Mouse (Mus musculus) megakaryocyte progenitor cell, adult 5-6 weeks (primary cell): ENCODE measurements around the gene Idua. TPM values are rescaled to one million over a fixed set of nuclear protein-coding genes. Genes with fewer than 3 reads are reported as not detected.
"Not testable (repeated sequence)": the region's sequence is repeated elsewhere in the genome, so short reads cannot be mapped to it uniquely, and the experiment has no call there.

ENCODE experiments used
- ATAC-seq: replicated peaks from 2 replicates; pipeline ENCODE4 v1.8.0; 2016; ENCODE audit warnings: mild to moderate bottlenecking, moderate TSS enrichment, inconsistent platforms; ENCODE audit not compliant: poor library complexity
- total RNA-seq, 2 experiments: library from RNA; stranded (forward) in 1 of 2; stranded (reverse) in 1 of 2; fragments of 157-497, 149-512 nt in 1 of 2; fragments of 200-1000 nt in 1 of 2; gene quantifications; 2 replicates each; pipeline versions ENCODE4 v1.2.3 to v1.2.4; 2015 to 2017

Gene Idua
- total RNA-seq (2015) (15.6 and 18.5 TPM in 2 replicates), total RNA-seq (2017) (3.1 and 7.3 TPM in 2 replicates)

DNA sequence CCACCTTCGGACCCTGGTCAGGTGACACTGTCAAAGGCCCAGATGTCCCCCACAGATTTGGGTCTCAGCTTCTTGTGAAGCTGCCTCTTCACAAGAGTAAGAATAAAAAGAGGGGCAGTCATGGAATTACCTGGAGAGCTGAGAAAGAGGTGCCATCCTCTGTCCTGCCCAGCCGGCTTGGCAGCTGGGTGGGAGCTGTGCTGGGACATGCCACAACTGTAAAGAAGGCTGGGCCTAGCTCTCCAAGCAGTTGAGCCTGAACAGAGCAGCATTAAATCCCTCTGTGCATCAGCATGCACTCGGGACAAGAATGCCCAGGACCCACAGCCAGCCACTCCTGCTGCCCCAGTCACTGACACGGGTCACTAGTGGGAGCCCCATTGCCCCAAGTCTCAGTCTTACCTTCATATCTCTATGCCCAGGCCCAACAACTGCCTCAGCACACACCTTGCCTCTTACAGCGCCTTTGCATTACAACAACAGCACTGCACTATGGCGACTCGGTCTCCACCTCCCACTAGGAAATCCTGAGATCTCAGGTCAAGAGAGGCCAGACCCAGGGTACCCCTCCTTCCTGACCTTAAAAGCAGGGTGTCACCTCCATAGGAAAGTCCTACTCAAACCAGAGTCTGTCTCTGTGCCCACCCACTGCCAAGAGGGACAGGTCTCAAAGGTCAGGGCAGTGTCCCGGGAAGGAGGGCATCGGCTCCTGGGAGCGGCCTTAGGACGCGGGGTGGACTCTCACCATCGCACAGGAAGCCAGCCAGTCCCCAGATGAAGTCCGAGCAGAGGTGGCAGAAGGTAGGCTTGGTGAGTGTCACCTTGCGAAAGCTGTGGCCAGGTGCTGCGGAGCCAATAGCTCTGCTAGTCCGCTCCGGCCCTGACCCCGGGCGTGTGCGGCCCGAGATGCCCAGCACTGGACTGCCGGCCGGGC is at the start of gene Idua:
Idua (plus strand) TSS at position 634 of the 934 bp plus-strand sequence.
- ATAC-seq: peak; percentile 49

DNA sequence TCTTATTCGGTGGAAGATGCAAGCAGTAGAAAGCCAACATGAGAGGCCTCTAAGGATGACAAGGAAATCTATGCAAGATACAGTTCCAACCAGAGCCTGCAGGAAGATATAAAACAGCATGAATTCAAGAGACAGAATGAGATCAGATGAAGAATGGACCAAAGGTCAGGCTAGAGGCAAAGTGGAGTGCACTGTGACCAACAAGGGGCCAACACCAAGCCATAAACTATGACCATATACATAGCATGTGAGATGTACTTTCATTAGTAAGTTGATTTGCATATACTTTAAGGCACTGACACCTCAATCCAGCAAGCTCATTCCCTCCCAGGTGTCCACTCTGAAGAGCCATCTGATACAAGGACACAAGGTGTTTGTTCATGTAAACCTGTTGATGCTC is 49.7 kb upstream of the Idua start:
- ATAC-seq: no peak

DNA sequence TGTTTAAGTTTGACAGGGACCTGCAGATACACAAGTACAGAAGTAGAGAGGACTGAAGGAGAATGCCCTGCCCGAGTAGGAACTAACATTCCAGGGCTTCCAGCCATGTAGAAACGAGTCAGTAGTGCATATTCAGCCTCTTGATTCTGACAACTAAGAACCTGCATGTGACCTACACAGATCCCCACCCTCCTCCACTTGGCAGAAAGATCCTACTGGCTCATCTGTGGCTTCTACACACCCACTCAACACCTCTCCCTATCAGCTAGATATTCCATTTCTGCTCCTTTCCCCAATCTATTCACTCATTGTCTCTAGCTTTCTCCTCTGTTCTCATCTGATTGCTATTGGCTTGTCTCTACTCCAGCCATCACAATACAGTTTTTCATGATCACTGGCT is 38.3 kb upstream of the Idua start:
- no peak for ATAC-seq

DNA sequence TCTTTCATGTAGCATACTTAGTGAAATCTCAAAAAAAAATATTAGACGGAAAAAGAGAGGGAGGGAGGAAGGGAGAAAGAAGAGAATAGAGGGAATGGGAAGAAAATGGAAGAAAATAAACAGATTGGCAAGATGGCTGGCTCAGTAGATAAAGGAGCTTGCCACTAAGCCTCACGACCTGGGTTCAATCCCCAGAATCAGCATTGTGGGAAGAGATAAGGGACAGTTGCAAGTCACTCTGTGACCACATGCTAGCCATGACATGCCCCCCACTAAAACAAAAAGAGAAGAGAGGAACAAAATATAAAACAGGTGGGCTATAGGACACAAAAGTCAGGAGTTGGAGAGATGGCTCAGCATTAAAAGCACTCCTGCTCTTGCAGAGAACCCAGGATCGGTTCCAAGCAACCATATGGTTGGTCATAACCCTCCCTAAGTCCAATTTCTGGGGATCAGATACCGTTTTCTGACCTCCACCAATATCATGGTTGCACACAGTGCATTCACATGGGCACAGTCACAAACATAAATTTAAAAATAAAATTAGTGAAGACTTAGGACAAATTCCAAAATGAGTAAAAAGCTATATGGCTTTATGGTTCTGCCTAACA is 34.0 kb upstream of the Idua start:
- no peak for ATAC-seq

DNA sequence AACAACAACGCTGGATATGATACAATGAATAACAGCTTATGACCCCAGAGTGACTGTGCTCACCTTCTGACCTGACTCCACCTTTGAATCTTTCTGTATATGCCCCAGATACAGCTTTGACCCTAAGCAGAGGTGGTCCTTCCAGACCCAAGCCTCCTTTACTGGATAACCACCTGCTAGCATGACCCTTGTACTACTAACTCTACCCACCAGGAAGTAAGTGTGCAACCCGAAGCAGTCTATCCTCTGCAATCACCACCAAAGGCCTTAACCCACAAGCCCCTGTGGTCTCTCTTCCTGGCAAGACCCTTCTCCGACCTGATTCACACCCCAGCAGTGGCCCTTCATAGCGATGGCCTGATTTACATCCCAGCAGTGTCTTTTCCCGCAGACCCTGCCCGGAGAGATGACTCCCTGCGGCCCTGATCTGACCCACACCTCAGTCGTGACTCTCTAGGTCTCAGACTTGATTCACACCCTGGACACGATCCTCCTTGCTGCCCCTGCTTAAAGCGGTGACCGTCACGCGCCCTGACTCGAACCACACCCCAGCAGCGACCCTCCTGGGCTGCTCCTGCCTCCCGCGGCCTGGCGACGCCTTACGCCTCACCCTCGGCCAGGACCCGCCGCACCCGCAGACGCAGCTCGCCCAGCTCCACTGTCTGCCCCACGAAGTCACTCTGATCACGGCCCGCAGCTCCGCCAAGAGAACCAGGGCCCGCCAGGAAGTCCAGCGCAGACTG is 31.1 kb upstream of the Idua start:
- ATAC-seq: peak; percentile 45

DNA sequence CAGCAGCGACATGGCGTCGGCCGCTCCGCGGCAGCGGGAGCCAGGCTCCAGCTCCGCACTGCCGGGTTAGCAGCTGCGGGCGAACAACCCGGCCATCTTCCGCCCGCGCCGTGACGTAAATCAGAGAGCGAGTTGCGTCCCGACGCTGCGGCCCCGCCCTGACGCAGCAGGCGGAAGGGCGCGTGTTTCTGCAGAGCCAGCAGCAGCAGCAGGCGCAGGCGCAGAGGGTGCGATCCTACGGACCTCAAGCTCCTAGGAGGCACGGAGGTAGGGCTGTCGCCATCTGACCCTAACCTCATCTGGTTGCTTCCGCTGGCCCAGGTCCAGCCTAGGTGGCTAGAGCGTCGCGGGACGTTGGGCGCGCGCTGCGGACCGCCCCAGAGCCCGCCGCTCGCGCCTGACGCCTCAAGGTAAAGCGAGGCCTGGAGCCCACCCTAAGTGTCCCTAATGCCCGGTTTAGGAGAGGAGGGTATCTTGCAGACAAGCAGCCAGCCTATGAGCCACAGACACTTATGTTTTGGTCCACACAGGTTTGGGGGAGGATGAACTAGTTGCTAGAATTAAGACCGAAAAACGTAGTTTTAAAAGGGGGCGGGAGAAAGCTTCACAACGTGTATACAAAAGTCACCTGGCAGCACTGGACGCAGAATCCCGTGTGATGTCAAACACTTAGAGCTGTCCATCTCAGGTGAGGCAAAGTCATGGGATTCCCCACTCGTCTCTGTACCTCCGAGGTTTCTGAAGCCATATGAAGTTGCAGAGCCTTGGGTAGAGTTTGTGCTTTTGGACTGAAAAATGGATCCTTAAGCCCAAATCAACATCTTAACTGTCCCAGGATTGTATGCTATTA is 30.3 kb upstream of the Idua start, which contains the start of the genes Gak and Tmem175:
Gak (minus strand) TSS at position 122 of the 850 bp plus-strand sequence.
Tmem175 (plus strand) TSS at position 137 of the 850 bp plus-strand sequence.
- ATAC-seq: peak; percentile 89

DNA sequence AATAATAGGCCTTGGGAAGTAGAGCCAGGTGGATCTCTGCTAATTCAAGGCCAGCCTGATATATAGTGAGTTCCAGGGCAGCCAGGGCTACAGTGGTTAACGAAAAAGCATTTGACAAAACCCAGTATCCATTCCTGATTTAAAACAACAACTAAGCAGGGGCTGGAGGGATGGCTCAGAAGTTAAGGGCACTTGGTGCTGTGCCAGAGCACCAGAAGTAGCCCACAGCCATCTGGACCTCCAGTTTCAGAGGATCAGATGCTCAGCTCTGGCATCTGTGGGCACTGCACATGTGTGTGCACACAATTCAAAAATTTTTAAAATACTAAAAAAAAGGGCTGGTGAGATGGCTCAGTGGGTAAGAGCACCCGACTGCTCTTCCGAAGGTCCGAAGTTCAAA is 26.5 kb upstream of the Idua start:
- ATAC-seq: no peak

DNA sequence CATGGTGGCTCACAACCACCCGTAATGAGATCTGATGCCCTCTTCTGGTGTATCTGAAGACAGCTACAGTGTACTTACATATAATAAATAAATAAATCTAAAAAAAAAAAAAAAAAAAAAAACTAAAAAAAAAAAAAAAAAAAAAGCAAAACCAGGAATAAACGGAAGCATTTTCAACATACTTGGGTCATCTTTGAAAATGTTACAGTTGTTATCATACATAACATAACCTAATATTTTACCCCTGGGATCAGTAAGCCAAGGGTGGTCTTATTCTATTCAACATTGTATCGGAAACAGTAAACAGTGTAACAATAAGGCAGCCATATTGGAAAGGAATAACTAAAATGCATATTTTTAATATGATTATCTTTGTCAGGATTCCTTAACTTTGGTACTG is 26.0 kb upstream of the Idua start:
- ATAC-seq: not testable (repeated sequence)

DNA sequence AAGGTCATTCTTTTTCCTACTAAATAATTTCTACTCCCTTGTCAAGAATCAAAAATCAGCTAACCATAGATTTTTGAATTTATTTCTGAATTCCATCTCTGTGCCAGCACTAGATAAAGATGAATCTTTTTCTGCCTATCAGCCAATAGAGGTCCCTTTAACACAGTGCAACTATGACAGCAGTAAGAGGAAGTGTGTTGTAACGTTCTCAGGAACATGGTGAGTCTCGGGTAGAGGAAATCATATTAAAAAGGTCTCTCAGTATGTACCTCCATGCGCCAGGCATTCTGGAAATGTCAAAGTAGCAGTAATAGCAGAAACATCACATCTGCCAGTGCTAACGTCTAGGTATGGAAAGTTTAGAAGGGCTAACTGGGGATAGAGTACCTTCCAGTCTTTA is 24.0 kb upstream of the Idua start:
- ATAC-seq: peak; percentile 89

DNA sequence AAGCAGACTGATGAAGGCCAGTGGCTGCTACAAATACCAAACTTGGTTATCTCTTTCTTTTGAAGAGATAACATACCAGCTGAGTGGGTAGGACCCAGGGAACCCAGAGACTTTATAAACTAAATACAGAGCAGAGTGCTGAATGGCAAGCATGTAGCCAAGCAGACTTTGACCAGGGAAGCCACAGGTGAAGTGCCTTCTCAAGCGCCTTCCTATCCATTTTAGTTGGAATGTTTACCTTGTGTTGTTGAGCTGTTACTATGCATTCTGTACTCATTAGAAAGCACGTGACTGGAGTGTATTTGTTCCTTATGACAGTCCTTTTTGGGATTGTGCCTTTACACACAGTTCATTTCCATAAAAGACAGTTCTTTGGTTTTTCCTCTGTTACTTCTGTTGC is 16.5 kb upstream of the Idua start:
- ATAC-seq: no peak

DNA sequence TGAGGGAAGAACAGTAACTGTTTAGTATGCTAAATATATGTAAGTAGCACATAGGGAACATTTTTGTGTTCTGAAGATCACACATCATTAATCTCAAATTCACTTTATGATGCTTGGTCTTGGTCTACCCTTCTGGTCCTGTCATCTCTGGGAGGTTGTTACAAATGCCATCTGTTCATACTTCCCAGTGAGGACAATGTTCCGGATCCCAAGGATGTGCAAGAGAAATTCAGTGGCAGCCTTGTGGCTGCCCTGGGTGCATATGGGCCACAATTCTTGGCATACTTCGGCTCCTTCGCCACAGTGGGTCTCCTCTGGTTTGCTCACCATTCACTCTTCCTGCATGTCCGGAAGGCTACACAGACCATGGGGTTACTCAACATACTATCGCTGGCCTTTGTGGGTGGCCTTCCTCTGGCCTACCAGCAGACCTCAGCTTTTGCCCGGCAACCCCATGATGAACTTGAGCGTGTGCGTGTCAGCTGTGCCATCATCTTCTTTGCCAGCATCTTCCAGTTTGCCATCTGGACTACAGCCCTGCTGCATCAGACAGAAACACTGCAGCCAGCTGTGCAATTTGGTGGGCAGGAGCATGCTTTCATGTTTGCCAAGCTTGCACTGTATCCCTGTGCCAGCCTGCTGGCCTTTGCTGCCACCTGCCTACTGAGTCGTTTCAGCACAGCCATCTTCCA is 14.3 kb upstream of the Idua start:
- ATAC-seq: no peak

DNA sequence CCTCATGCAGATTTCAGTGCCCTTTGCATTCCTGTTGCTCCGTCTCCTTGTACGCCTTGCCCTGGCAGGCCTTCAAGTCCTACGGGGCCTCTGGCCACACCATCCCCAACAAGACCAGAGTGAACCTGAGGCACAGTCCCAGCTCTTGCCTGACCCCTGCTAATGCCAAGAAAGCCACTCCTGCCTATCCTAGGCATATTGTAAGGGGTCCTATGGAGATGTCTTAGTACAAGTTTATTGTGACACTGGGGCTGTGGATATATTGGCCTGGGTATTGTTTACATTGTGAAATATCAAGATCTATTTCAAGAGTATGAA is 13.8 kb upstream of the Idua start:
- no peak for ATAC-seq

DNA sequence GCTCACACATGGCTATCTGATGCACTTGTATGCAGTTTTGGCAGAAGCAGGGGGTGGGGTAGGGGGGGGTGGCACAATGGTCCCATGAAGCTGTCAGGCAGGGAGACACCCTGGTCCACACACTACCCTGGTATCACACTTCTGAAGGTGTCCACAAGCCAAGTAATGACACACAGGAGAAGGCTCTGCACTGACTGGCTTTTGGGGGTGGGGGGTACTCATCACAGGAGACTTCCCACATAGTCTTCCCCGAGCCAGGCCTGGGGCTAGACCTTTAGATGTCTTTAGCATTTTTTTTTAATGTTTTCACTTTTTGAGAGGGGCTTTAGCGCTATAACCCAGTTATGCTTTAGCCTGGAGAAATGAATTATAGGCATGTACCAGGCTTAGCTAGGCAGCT is 12.8 kb upstream of the Idua start:
- ATAC-seq: no peak

DNA sequence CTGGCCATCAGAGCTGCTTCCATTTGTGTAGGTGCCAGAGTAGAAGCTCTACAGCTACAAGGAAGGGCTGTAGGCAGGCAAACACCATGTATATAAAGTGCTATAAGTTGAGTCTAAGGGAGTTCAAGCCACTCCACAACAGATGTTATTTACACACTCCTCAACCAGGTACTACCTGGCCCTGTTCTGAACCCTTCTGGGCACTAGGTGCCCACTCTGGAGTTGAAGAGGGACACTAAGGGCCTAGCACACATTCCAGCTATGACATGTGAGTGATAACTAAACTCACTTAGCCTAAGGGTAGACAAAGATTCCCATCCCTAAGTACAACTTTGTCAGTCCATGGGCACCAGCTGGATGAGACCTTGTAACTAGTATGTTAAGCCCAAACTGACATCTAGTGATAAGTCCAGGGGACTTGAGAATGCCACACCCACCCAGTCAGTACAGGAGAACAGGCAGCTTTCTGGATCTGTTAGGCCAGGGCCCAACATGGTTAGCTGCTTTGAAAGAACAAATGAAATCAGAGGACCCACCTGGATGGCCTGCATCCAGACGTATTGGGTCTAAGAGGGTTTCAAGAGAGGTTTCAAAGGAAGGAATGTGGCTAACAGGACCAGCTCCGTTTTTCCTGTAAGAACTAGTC is 12.2 kb upstream of the Idua start:
- ATAC-seq: no peak

DNA sequence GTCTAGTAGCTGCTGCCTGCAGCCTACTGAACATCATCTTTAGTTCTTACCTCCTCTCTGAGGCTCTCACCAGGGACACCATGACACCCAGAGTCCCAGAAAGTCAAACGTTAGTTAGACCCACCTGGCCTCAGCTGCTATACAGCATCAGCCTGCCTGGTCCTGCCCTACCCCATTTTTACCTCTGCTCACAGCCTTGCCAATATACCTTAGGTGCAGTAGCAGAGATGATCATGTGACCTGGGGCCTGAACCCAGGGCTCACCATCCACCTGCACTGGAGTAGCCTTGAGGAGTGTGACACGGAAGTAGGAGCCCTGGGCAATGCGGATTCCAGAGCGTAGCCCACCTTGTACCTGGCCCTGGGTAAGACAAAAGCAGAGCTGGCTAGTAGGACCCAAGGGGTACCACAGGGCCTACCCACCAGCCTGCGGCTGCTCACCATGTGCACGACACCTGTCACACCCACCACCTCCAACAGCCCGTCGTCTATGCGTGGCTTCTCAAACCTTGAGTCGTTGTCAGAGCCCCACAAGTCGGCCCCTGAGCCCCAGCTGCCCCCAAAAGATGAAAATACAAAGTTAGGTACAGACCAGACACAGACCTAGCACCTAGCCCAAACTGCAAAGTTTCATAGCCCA is 11.1 kb upstream of the Idua start:
- no peak for ATAC-seq

DNA sequence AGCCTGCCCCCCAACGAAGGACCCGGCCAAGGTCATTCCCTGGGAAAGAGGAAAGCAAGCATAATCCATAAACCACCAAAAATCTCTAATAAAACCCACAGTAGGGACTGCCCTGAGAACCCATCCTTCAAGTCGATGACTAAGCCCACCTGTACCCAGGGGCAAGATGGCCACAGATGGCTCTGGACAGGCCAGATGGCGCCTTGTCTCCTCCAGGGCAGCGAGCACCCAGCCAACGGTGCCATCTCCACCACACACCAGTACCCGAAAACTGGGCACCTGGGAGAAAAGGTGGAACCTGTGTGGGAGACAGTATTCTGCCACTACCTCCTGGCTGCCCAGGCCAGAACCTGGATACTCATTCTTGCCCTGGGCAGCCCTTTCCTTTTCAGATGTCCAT is 9.8 kb upstream of the Idua start:
- no peak for ATAC-seq

DNA sequence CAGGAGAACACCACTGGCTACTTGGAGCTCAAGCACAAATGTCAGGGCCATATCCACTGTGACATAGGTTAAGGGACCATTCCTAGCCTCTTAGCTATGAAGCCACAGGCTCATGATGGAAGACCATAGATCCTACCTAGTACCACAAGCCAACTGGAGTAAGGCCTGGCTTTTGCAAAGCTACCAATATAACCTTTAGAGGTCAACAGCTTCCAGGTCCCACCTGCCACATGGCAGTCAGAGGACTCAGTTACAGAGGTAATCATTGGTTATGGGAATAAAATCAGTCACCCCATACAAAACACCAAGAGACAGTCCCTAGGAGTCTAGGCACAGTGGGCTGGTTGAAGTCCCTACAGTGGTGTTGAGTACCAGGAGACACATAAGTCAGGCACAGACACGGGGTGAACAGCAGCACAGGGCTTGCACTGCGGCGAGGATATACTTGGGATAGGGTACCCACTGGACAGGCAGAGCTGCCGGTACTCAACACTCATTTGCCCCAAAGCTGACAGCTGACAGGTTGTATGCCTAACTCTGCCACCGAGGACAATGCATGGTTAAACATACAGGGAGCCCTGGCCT is 8.9 kb upstream of the Idua start:
- no peak for ATAC-seq

DNA sequence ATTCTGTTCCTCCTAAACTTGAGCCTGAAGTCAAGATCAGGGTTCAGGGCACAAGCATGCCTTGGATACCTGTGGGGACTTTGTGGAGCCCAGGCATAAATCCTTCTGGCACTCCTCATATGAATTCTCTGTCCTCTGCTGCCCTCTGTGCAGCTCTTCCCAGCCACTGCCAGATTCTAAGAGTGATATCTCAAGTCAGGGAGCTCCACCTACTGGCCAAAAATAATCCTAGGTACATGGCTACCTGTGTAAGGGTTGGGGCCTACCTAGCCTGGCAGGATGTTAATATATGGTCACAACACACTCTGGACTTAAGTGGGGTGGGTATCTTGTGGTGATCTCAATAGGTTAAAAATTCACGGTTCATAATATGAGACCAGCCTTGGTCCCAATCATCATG is 8.3 kb upstream of the Idua start:
- ATAC-seq: peak; percentile 88

DNA sequence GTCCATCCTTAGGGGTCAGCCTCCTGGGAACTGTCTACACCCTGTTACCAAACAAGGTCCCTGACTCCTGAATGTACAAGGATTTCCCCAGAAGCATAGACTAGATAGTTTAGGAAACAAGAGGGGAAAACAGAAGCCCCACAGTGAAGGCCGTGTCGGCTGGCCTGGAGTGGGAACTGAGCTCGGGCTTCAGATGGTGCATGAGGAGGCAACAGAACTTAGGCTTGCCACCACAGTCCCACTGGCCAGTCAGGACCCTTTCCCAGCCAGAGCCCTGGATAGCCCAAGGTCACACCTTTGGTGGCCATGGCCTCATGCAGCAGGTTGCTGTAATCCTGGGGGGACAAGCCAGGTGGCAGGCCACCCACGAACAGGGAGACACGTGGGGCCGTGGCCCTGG is 6.8 kb upstream of the Idua start:
- ATAC-seq: no peak
